Mouse (Mus musculus): ENCODE measurements around the gene Mavs.
A peak's percentile ranks its signal among the peaks of the same experiment; 100 is the strongest.

Mavs gene

DNA sequence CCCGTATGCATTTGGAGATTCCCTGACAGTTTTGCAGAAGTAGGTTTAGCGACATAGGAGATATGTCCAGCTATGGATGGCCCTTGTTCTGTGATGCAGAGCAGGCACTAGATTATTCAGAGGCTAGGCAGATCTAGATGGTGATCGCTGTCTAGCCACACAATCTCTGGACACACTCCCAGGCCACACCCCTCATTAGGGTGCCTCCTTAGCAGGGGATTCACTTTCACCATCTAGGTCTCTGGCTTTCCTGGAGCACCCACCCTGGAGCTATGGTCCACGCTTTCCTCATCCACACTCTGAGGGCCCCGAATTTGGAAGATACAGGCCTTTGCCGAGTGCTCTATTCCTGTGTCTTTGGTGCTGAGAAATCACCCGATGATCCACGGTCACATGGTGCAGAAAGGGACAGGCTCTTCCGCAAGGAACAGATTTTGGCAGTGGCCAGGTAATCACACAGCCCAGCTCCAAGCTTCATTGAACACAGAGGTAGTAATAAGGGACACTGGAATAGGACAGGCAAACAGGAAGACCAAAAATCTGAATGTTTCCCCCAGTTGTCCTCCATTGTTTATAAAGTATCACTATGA lies 22.7 kb upstream of the Mavs start:
- peak; percentile 54 for DNase-seq

DNA sequence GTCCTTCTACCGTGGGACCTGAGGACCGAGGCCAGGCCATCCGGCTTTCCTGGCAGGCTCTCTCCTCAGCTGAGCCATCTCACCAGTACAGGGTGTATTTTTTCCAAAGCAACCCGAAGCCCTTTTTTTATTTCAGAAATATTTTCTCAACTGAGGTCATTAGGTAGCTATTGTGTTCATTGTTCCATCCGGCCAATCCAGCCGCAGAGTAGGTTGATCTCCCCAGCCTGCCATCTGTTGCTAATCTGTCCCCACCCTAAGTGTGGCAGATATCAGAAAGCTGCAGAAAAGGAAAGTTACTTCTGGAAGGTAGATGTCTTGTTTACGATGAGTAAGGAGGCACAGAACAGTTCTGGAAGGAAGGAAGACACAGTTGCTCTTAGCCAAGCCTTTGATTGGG lies 20.1 kb upstream of the Mavs start:
- no peak for DNase-seq

DNA sequence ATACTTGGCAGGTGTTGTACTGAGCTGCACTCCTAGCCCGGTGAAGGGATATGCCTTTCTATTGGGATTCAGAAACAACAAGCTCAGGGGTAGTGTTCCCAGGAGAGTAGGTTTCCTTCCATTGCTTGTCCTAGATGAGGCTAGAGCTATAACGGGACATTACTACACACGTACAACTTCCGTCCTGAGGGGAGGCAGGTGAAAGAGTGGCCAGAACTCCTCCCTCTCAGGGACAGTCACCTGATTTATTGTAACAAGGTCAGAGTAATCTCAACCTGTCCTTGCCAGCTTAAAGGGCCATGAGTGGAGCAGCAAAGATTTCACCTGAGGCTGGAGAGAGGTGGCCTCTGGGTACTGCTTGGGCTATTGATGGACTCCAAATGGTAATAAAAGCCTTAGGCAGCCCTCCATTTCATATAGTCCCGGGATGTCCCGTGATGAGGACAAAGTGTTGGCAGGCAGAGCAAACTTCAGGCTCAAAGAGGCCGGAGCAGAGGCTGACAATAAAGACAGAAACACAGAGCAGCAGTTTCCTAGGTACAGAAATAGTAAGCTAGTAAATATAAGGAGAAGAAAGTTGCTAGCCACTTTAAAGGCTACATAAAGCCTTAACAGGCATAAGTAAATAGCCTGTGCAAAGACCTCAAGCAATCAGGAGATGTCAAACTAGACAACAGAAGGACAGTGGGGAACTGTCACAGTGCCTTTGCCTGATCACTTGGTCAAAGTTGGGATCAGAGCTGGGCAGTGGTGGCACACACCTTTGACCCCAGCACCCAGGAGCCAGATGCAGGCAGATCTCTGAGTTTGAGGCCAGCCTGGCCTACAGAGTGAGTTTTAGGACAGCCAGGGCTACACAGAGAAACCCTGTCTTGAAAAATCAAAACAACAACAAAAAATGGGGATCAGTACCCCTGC lies 17.7 kb upstream of the Mavs start:
- DNase-seq, result peak; percentile 72

DNA sequence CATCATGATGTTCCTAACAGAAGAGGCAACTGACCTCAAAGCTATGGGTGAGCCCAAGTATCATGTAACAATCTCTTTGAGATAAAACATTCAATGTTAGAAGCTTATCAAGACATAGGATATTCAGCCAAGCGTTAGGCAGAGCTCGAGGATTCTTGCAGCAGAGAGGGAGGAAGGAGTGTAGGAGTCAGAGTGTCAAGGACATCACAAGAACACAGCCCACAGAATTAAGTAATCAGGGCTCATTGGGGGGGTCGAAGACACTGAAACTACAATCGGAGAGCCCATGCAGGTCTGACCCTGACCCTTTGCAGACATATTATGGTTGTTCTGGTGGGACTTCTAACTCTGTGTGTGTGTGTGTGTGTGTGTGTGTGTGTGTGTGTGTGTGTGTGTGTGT lies 13.8 kb upstream of the Mavs start:
- DNase-seq, result no peak

DNA sequence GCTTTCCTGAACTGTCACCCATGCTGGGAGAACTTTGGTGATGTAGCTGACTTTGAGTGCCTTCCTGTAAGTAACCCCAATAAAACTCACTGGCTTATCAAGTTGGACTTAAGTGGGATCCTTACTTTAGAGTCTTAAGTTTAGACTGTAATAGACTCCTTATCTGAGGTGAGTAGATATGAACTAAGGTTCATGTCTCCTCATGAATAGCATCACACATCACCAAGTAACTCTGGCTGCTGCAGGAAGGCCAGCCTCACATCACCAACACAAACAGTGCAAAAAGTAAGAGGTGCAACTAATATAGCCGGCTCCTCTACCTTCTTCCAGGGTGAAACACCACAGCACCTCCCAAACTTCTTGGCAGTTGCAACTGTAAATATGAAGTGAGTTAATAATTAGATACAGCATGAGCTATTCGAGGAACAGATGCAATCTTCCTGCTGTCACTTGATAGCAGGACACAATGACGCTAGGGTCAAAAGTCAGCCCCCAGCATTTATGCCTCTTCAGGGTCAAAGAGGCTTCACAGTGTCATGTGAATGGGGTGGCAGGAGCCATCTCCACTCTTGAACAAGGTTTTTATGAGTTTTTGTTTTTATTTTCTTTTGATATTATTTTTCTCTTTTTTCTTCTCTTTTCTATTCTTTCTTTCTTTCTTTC lies 11.9 kb upstream of the Mavs start:
- peak; percentile 33 for DNase-seq

DNA sequence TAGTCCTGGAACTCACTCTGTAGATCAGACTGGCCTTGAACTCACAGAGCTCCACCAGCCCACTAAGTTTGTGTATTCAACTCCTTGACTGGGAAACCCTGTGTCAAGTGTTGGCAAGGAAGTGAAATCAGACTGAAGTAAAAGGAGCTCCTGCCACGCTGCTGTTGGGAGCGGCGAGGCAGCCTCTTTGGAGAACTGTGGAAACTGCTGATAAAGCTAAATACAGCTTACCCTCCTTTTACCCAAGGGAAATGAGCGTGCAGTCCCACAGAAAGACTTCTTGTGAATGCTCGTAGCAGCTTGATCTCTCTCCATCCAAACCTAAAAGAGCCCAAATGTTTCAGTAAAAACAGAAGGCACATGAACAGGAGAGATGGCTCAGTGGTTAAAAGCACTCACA lies 11.3 kb upstream of the Mavs start:
- peak; percentile 33 for DNase-seq

DNA sequence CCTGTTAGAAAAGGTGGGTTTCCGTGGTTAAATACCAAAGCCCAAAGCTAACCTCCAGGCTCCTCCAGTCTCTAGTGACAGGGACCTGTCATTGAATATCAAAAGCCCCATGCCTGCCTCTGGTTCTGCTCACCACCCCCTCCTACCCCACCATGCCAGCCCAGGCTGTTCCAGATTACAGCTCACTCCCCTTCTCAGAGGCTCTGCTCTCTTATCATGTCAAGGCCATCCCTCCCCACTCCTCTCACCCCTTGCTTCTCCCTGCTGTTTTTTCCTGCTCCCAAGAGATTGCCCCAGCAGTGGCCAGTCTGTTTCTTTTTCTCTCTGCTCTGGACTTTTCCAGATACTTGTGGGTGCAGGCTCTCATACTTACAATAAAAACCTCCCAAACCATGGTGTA lies 10.3 kb upstream of the Mavs start:
- DNase-seq, result no peak

DNA sequence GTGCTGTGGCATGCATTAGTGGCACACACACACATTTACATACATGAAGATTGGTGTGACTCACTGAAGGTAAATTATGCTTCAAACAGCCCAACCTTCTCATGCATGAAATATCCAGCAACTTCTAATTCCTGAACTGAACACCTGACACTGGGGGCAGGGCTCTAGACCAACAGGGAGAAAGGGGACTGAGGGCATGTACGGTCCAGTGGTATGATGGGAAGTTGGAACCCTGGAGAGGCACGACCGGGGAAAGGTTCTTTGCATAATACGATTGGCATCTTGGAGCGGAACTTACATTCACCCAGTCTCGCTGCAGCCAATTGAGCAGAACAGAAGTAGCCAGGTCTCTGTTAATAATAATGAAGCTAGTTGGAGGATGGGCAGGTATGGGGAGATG lies 8.7 kb upstream of the Mavs start:
- DNase-seq, result peak; percentile 85

DNA sequence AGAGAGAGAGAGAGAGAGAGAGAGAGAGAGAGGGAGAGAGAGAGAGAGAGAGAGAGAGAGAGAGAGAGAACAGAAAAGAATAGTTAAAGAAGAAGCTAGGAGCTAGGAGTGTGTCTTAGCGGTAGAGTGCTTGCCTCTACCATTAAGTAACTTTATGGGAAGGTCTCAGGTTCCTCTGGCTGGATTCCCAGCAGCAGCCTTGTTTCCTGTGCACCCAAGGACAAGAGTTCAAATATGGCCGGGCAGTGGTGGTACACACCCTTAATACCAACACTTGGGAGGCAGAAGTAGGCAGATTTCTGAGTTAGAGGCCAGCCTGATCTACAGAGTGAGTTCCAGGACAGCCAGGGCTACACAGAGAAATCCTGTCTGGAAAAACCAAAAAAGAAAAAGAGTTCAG lies 7.2 kb upstream of the Mavs start:
- peak; percentile 44 for DNase-seq

DNA sequence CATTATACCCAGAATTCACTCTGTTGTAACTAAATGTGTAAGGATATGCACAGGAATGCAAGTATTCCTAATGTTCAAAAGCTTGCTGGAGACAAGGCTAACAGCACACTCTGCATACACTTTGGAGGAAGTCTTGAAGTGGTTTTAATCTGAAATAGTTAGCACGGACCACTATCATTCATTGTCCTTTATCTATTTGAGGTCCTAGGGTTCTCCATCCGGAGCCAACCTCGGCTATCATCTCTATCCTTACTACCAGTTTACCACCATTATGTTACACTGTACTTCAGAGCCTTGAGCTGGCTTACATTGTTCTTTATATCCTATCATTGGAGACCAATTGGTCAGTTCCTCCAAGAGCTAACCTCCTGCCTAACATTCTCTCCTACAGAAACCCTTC lies 6.6 kb upstream of the Mavs start:
- DNase-seq, result no peak

DNA sequence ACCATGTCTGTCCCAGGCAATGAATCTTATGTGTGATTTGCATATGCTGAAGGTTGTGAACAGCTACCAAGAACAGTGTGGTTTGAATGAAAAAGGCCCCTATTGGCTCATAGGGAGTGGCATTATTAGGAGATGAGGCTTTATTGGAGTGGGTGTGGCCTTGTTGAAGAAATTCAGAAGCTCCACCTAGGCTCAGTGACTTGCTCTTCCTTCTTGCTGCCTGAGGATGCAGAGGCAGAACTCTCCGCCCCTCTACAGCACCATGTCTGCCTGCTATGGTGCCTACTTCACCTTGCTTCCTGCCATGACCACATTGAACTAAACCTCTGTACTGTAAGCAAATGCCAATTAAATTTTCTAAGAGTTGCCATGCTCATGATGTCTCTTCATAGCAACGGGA lies 1.3 kb upstream of the Mavs start:
- no peak for DNase-seq

DNA sequence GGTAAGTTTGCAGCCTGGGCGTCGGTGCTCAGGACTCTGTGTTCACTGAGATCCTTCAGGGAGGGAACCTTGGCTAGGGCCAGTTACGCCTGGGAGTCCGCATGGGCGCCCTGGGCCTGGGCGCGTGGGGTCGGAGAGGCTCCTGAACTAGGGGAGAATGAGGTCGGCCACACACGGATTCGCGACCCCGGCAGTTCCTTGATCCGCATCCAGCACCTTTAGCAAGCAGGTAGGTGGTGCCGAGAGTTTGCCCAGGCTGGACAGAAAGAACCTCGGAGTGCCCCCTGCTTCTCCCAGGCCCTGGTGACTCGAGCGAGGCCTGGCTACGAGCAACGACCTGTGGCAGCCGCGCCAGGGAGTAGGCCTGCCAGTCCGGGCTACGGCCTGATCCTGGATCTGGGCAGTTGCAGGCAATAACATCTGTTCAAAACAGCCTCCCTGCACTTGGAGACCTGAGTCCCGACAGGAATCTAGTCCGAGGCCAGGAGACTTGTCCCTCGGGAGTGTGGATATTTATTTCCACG lies 326 bp downstream of the Mavs start:
- DNase-seq, result no peak

DNA sequence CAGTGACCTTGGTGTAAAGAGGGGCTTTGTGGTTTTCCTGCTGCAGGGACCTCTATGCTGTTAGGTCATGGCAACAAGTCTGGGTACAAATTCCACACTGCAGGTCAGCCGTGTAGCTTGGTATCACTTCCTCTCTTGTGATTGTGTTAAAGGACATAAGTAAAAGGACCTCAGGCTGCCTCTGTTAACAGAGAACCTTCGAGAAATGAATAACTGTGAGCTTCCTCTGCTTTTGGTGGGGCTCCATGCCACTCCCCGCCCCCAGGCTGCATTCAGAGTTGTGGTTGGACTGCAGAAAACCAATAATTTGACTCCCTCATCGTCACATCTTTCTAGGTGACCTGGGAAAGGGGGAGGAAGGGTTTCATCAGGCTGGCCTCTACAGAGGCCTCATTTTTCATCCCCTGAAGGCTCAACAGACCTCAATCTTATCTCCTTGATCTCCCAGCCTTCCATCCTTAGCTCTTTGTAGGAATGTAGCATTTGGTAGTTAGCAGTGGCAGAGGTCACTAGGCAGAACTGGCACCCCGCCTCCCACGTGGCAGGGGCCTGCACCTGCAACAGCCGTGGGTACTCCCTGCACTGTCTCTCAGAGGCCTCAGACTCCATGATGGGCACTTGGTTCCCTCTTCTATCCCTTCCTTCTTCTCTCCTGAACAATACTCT lies 1.2 kb downstream of the Mavs start:
- DNase-seq, result peak; percentile 73

DNA sequence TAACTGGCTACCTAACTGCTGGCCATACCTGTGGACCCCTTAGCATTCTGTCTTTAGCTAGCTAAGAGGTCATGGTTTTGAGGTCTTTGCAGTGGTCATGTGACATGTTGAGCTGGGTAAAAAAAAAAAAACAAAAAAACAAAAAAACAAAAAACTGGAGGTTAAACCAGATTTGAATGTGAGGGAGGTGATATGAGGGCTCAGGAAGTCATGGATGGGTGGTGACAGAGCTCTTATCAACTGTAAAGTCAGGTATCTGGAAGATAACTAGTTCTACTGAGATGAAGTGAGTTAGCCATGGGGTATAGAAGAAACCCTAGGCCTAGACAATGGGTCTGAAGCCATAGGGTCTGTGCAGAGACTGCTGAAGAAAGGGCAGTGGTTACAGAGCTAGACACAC lies 8.3 kb downstream of the Mavs start:
- no peak for DNase-seq

DNA sequence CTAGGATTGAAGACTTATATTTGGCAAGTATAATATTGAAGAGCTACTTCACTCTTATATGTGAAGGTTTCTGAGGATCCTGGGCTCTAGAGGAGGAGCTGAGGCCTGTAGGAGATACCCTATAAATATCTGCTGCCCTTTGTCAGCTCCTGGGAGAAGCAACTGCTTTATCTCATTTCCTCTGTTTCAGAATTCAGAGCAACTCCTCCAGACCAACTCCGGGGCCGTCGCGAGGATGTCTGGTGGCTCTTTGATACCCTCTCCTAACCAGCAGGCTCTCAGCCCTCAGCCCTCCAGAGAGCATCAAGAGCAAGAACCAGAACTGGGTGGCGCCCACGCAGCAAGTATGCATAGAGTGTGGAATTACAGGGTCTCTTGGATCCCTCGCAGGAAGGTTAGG lies 9.1 kb downstream of the Mavs start:
- DNase-seq, result no peak

DNA sequence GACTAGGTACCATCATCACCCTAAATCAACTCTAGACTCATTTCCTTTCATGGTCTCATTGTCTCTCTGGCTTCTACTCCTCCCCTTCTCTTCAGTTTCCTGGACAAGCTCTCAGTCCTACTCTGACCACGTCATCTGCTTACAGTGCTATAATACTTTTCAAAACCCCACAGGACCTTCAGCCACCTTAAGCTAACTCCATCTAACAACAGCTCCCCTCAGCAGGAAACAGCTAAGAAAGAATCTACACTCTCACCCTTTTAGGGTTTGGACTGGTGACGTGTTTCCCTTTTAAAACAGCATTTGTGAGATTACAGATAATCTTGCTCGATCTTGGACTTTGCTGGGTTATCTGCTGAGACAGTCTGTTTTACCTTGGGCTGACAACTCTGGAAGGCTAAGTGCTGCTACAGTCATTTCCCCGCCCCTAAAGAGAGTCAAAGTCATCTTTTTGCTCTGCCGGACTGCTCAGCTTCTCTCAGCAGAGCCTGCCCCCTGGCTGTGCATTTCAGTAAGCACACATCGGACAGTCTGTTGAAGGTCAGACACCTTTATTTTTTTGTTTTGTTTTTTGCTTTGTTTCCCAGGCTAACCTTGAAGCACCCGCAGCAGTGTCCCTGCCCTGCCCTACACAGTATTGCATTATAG lies 19.9 kb downstream of the Mavs start:
- peak; percentile 86 for DNase-seq

DNA sequence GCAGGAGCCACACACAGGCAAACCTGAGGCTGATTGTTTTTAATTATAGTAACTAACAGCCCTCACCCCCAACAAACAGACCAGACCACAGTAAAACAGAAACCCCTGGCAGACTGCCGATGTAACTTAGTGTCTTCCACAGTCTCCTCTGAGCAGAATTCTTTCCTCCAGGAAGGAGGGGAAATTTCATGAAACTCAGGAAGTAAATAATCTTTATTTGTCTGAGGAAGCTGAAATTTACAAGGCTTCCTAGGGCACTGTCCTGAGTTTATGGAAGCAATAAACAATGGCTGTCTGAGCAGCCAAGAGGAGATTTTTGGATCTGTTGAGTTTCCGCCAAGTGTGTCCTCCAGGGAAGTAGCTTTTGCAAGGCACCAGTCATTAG lies 20.5 kb downstream of the Mavs start:
- DNase-seq, result peak; percentile 54

DNA sequence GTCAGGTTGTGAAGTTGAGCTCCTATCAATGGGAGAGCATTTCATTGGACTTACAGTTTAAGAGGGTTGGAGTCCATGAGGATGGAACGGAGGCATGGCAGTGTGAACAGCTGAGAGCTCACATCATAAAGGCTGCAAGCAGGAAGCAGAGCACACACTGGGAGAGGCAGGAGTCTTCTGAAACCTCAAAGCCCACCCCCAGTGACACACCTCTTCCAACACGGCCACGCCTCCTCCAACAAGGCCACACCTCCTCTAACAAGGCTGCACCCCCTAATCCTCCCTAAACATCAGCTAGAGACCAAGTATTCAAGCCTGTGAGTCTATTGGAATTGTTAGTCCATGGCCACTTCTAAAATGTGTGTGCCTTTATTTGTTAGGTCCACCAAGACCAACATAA lies 21.9 kb downstream of the Mavs start:
- DNase-seq, result no peak

DNA sequence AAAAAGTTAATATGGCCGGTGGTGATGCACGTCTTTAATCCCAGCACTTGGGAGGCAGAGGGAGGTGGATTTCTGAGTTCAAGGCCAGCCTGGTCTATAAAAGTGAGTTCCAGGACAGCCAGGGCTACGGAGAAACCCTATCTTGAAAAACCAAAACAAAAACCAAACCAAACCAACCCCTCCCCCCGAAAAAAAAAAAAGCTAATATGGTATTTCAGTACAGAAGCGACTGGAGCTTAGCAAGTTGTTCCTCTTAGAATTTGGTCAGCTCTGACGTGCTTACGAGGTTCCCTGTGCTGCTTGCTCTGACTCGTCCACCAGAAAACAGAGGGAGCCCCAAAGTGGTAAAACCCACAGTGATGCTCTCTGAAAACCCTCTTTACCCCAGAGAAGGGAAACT lies 24.8 kb downstream of the Mavs start:
- no peak for DNase-seq

DNA sequence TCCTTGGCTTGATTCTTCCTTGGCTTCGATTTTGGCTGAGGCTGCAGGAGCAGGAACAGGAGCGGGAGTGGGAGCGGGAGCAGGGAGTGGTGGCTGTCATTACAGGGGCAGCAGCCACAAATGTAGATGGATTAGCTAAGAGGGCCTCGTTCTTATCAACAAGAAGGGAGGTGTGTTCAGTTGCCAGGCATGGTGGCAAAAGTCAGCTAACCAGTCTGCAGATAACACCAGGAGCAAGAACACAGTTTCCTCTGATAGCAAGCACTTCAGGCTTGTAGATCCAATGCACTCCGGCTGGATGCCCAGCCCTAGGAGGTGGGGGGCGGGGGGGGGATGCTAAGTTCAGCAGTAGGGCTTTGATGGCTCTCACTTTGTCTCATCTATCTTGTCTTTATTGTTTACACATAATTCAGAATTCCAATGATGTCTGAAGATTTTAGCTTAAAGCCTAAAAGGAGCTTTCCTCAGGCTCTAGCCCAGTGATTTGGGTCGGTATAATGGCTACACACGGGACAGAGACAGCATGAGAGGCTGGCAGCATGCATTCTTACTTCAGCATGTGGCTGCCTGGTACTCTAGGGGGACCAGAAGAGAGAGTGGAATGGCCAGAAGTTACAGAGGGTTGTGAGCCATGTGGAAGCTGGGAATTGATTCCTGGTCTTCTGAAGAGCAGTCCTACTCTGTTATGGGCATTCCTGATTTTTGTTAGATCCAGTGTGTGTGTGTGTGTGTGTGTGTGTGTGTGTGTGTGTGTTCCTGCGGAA lies 26.9 kb downstream of the Mavs start:
- no peak for DNase-seq

DNA sequence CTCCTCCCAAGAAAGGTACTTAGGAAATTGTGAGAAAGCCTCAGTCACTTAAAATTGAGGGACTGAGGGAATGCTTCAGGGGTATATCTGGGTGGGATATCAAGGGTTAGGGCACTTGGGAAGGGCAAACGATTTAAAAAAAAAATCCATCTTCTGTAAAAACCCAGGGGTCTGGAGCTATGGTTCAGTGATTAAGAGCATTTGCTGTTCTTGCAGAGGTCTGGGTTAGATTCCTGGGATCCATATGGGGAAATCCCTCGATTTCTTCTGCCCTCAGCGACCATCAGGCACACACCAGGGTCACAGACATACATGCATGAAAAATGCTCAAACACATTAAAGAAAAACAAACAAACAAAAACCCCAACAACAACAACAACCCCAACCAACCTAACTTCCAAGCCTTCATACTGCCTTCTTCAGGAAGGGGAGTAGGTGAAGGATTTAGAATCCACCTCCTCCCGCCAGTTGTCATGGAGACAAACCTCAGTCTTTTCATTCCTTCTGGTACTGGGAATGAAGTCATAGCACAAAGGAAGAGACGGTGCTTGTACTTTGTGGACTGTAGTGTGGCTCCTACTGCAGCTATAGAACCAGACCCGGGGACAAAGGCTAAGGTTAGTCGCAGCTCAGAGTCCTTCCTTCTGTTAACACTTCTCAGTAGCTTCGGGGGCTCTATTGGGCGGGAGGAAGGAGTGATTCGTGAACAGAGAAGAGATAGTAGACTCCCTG lies 27.8 kb downstream of the Mavs start:
- no peak for DNase-seq
